Mouse (Mus musculus) lung, postnatal 0 days (tissue): ENCODE results near the gene Mitd1.

Experiments
- CTCF ChIP-seq: IDR thresholded peaks from 2 replicates; pipeline ENCODE4 v1.5.1; 2016; ENCODE audit warnings: antibody characterized with exemption, mild to moderate bottlenecking
- EP300 ChIP-seq: IDR thresholded peaks from 2 replicates; pipeline ENCODE4 v1.6.1; 2016; ENCODE audit warnings: antibody characterized with exemption, mild to moderate bottlenecking, control low read depth

DNA sequence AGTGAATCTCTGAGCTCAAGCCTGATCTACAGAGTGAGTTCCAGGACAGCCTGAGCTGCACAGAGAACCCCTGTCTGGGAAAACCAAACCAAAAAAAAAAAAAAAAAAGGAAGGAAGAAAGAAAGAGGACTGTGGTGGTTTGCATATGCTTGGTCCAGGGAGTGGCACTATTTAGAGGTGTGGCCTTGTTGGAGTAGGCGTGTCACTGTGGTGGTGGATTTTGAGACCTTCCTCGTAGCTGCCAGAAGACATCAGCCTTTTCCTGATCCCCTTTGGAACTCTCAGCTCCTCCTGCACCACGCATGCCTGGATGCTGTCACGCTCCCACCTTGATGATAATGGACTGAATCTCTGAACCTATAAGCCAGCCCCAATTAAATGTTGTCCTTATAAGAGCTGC lies 6.8 kb downstream of the Mitd1 start:
- no peak for TF ChIP-seq CTCF
- no peak for TF ChIP-seq EP300
